Mouse (Mus musculus): ENCODE measurements around the gene Cd5. TPM values are rescaled to one million over a fixed set of nuclear protein-coding genes. Genes with fewer than 3 reads are reported as not detected.

Gene Cd5
- polyA plus RNA-seq, 1 experiment from 2014 or later = 1.4 TPM

DNA sequence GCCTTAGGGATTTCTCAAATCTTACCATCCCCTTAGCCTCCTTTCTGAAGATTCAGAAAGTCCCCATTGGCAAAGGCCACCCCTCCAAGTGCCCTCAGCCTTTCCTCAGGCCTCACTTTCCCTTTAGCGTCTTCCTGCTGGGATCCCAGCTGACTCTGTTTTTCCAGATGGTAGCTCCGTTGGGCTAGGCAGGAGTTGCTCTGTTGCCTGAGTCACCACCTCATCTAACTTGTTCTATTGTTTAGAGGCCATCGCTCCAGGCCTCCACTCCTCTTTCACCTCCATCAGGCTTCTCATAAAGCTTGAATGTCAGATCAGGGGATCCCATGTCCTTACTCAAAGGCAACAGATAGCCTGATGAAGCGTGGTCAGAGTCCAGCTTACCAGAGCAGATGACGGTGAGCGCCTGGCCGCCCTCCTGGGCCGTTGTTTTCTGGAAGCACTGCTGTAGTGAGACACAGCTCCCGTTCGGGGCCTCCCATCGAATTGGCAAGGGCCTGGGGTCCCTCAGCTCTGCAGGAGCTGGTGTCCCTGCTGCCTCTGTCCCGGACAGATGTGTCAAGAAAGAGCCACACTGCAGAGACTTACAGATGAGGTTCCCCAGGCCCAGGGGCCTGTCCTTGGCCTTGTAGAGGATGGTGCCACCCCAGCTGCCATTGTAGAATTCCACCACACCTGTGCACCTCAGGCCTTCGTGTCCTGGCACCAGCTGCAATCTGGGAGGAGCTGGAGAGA, 14.0 kb downstream of the Cd5 start:
- H3K27me3 ChIP-seq (ENCODE audit: control insufficient read depth, insufficient read depth, low read length) = no peaks in the 10 kb centered on the region
- H3K9me3 ChIP-seq (ENCODE audit: control insufficient read depth, low read length) = no peaks in the 10 kb centered on the region
- H3K4me3 ChIP-seq (ENCODE audit: control insufficient read depth in 1 of 2, insufficient read depth in 1 of 2, low read depth in 1 of 2, low read length in 2 of 2) = no peak overlapping the region
- H3K4me2 ChIP-seq (ENCODE audit: low read length) = no peak overlapping the region
- no peak overlapping the region for H3K9ac ChIP-seq (ENCODE audit: low read length)
- 66% methylated on average over 13 of the region's 13 CpGs for whole genome bisulfite sequencing
- no peak overlapping the region for H3K27ac ChIP-seq (replicated peaks in 1 of 2; ENCODE audit: control insufficient read depth in 1 of 2, insufficient read depth in 1 of 2, low read depth in 2 of 2, low read length in 2 of 2)
- no peak for ATAC-seq (ENCODE audit: insufficient number of reproducible peaks, insufficient read depth, low FRiP score, low read depth)
- no peaks in the 10 kb centered on the region for H3K36me3 ChIP-seq (ENCODE audit: control insufficient read depth, insufficient read depth, low read length)
- H3K4me1 ChIP-seq (ENCODE audit: control insufficient read depth in 2 of 2, insufficient read depth in 2 of 2, low read length in 2 of 2) = peaks cover 12% of the 10 kb centered on the region in 2 experiments

- no peaks in the 10 kb centered on the region for H3K36me3 ChIP-seq (ENCODE audit: control insufficient read depth, insufficient read depth, low read length)
- no peak for ATAC-seq (ENCODE audit: insufficient number of reproducible peaks, insufficient read depth, low FRiP score, low read depth)
- no peaks in the 10 kb centered on the region for H3K27me3 ChIP-seq (ENCODE audit: control insufficient read depth, insufficient read depth, low read length)
- H3K9me3 ChIP-seq (ENCODE audit: control insufficient read depth, low read length) = no peaks in the 10 kb centered on the region
- H3K9ac ChIP-seq (ENCODE audit: low read length) = no peak overlapping the region
- H3K4me3 ChIP-seq (ENCODE audit: control insufficient read depth in 1 of 2, insufficient read depth in 1 of 2, low read depth in 1 of 2, low read length in 2 of 2) = no peak overlapping the region
- peaks cover 14 to 17% of the 10 kb centered on the region in 2 experiments for H3K4me1 ChIP-seq (ENCODE audit: control insufficient read depth in 2 of 2, insufficient read depth in 2 of 2, low read length in 2 of 2)
- no peak overlapping the region for H3K4me2 ChIP-seq (ENCODE audit: low read length)
- H3K27ac ChIP-seq (replicated peaks in 1 of 2; ENCODE audit: control insufficient read depth in 1 of 2, insufficient read depth in 1 of 2, low read depth in 2 of 2, low read length in 2 of 2) = no peak overlapping the region
- WGBS = 58% methylated on average over 5 of the region's 5 CpGs
These were observed 15.2 kb downstream of the Cd5 start for GRCm38 (mm10) chr19:10723649-10724048.

GRCm38 (mm10) chr19:10723084-10723483, 15.7 kb downstream of the Cd5 start:
- H3K4me3 ChIP-seq (ENCODE audit: control insufficient read depth in 1 of 2, insufficient read depth in 1 of 2, low read depth in 1 of 2, low read length in 2 of 2) = no peak overlapping the region
- H3K9ac ChIP-seq (ENCODE audit: low read length) = no peak overlapping the region
- H3K27ac ChIP-seq (replicated peaks in 1 of 2; ENCODE audit: control insufficient read depth in 1 of 2, insufficient read depth in 1 of 2, low read depth in 2 of 2, low read length in 2 of 2) = no peak overlapping the region
- no peak overlapping the region for H3K4me2 ChIP-seq (ENCODE audit: low read length)
- H3K27me3 ChIP-seq (ENCODE audit: control insufficient read depth, insufficient read depth, low read length) = no peaks in the 10 kb centered on the region
- no peaks in the 10 kb centered on the region for H3K9me3 ChIP-seq (ENCODE audit: control insufficient read depth, low read length)
- peaks cover 18 to 23% of the 10 kb centered on the region in 2 experiments for H3K4me1 ChIP-seq (ENCODE audit: control insufficient read depth in 2 of 2, insufficient read depth in 2 of 2, low read length in 2 of 2)
- WGBS = 17% methylated on average over 13 of the region's 13 CpGs
- H3K36me3 ChIP-seq (ENCODE audit: control insufficient read depth, insufficient read depth, low read length) = no peaks in the 10 kb centered on the region
- no peak for ATAC-seq (ENCODE audit: insufficient number of reproducible peaks, insufficient read depth, low FRiP score, low read depth)

- no peaks in the 10 kb centered on the region for H3K36me3 ChIP-seq (ENCODE audit: control insufficient read depth, insufficient read depth, low read length)
- H3K4me2 ChIP-seq (ENCODE audit: low read length) = no peak overlapping the region
- H3K4me1 ChIP-seq (ENCODE audit: control insufficient read depth in 2 of 2, insufficient read depth in 2 of 2, low read length in 2 of 2) = peaks cover 19 to 24% of the 10 kb centered on the region in 2 experiments
- no peak for ATAC-seq (ENCODE audit: insufficient number of reproducible peaks, insufficient read depth, low FRiP score, low read depth)
- no peak overlapping the region for H3K9ac ChIP-seq (ENCODE audit: low read length)
- H3K27ac ChIP-seq (replicated peaks in 1 of 2; ENCODE audit: control insufficient read depth in 1 of 2, insufficient read depth in 1 of 2, low read depth in 2 of 2, low read length in 2 of 2) = no peak overlapping the region
- no peaks in the 10 kb centered on the region for H3K27me3 ChIP-seq (ENCODE audit: control insufficient read depth, insufficient read depth, low read length)
- no peaks in the 10 kb centered on the region for H3K9me3 ChIP-seq (ENCODE audit: control insufficient read depth, low read length)
- no peak overlapping the region for H3K4me3 ChIP-seq (ENCODE audit: control insufficient read depth in 1 of 2, insufficient read depth in 1 of 2, low read depth in 1 of 2, low read length in 2 of 2)
- WGBS = 50% methylated on average over 5 of the region's 5 CpGs
These were observed 17.7 kb downstream of the Cd5 start for GRCm38 (mm10) chr19:10721064-10721463.

- Histone ChIP-seq H3K4me2 (ENCODE audit: low read length) (0 out of 2 replicates have a peak overlapping the region, but pooled peaks have one; percentile 6), H3K27ac (replicated peaks in 1 of 2; ENCODE audit: control insufficient read depth in 1 of 2, insufficient read depth in 1 of 2, low read depth in 2 of 2, low read length in 2 of 2) (0 out of 4 replicates have a peak overlapping the region, but pooled peaks have one; percentile 11 to 33)
- no peak for ATAC-seq (ENCODE audit: insufficient number of reproducible peaks, insufficient read depth, low FRiP score, low read depth)
These were observed 18.3 kb downstream of the Cd5 start for GRCm38 (mm10) chr19:10720524-10720923.

DNA sequence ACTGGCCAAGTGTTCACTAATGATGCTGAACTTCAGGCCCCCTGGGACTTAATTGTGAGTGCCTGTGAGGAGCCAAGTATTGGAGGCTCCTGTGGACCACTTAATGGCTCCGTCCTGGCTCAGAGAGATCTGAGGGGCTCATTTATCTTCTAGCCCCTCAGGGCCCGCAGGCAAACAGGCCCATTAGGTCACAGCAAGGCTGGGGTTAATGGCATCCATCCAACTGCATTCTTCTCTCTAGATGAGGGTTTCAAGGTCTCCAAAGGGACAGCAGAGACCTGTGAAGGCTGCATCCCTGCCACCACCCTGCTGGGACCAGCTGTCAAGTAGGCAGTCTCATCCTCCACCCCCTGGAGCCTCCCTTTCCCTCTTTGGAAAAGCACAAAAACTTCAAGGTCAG, 19.1 kb downstream of the Cd5 start:
- Histone ChIP-seq H3K4me2 (ENCODE audit: low read length) (0 out of 2 replicates have a peak overlapping the region, but pooled peaks have one; percentile 23), H3K36me3 (ENCODE audit: control insufficient read depth, insufficient read depth, low read length) (no peaks in the 10 kb centered on the region), H3K27me3 (ENCODE audit: control insufficient read depth, insufficient read depth, low read length) (no peaks in the 10 kb centered on the region), H3K4me3 (ENCODE audit: control insufficient read depth in 1 of 2, insufficient read depth in 1 of 2, low read depth in 1 of 2, low read length in 2 of 2) (no peak overlapping the region), H3K4me1 (ENCODE audit: control insufficient read depth in 2 of 2, insufficient read depth in 2 of 2, low read length in 2 of 2) (peaks cover 19 to 24% of the 10 kb centered on the region in 2 experiments), H3K9ac (ENCODE audit: low read length) (peak overlapping the region; percentile 25), H3K27ac (replicated peaks in 1 of 2; ENCODE audit: control insufficient read depth in 1 of 2, insufficient read depth in 1 of 2, low read depth in 2 of 2, low read length in 2 of 2) (0 out of 4 replicates have a peak overlapping the region, but pooled peaks of 1 of the 2 experiments have one; percentile 47), H3K9me3 (ENCODE audit: control insufficient read depth, low read length) (no peaks in the 10 kb centered on the region)
- no peak for ATAC-seq (ENCODE audit: insufficient number of reproducible peaks, insufficient read depth, low FRiP score, low read depth)
- WGBS = 37% methylated on average over 2 of the region's 2 CpGs

More at GRCm38 (mm10) chr19:10720524-10720923, 18.3 kb downstream of the Cd5 start:
- Histone ChIP-seq H3K4me1 (ENCODE audit: control insufficient read depth in 2 of 2, insufficient read depth in 2 of 2, low read length in 2 of 2) (peaks cover 19 to 24% of the 10 kb centered on the region in 2 experiments), H3K9me3 (ENCODE audit: control insufficient read depth, low read length) (no peaks in the 10 kb centered on the region), H3K4me3 (ENCODE audit: control insufficient read depth in 1 of 2, insufficient read depth in 1 of 2, low read depth in 1 of 2, low read length in 2 of 2) (no peak overlapping the region), H3K9ac (ENCODE audit: low read length) (0 out of 2 replicates have a peak overlapping the region, but pooled peaks have one; percentile 30), H3K27me3 (ENCODE audit: control insufficient read depth, insufficient read depth, low read length) (no peaks in the 10 kb centered on the region), H3K36me3 (ENCODE audit: control insufficient read depth, insufficient read depth, low read length) (no peaks in the 10 kb centered on the region)
- WGBS = 32% methylated on average over 3 of the region's 3 CpGs

DNA sequence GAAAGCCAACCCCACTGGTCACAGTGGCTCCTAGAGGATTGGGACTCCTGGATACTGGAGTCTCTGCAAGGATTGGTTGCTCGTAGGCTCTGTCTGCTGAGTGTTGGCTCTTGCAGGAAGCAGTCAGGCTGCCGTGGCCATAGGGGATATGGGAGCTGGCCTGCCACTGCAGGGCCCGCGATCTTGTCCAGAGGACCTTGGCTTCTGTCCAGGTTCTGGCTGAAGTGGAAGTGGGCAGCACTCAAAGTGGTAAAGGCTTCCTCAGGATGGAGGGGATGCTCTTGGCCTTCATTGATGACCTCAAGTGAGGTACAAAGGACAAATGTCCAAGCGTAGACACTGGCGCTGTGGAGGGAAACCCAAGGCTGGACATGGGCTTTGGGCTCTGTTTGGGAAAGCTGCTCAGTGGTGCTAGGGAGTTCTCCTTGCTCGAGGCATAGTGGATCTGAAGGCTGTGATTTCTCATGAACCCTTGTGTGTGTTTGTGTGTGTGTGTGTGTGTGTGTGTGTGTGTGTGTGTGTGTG, 20.5 kb downstream of the Cd5 start:
- H3K4me2 ChIP-seq (ENCODE audit: low read length) = no peak overlapping the region
- H3K4me3 ChIP-seq (ENCODE audit: control insufficient read depth in 1 of 2, insufficient read depth in 1 of 2, low read depth in 1 of 2, low read length in 2 of 2) = no peak overlapping the region
- no peaks in the 10 kb centered on the region for H3K27me3 ChIP-seq (ENCODE audit: control insufficient read depth, insufficient read depth, low read length)
- ATAC-seq (ENCODE audit: insufficient number of reproducible peaks, insufficient read depth, low FRiP score, low read depth) = peak; percentile 37; the same call in 1 of the 2 replicates
- H3K9me3 ChIP-seq (ENCODE audit: control insufficient read depth, low read length) = no peaks in the 10 kb centered on the region
- WGBS = 37% methylated on average over 7 of the region's 7 CpGs
- peaks cover 19 to 24% of the 10 kb centered on the region in 2 experiments for H3K4me1 ChIP-seq (ENCODE audit: control insufficient read depth in 2 of 2, insufficient read depth in 2 of 2, low read length in 2 of 2)
- peaks cover 13% of the 10 kb centered on the region for H3K36me3 ChIP-seq (ENCODE audit: control insufficient read depth, insufficient read depth, low read length)
- H3K9ac ChIP-seq (ENCODE audit: low read length) = no peak overlapping the region
- H3K27ac ChIP-seq (replicated peaks in 1 of 2; ENCODE audit: control insufficient read depth in 1 of 2, insufficient read depth in 1 of 2, low read depth in 2 of 2, low read length in 2 of 2) = peak overlapping the region; percentile 3 to 53; a peak in 1 of 4 replicates
